Mouse (Mus musculus) spleen, adult 2 months (tissue): ENCODE data around the gene Pidd1.

Source experiments
- CTCF ChIP-seq: fragments of 200-500 bp; IDR thresholded peaks from 2 replicates; pipeline ENCODE4 v1.5.1; 2011; ENCODE audit warnings: mild to moderate bottlenecking, inconsistent platforms; ENCODE audit not compliant: insufficient read depth, insufficient read length, insufficient replicate concordance; ENCODE audit errors: extremely low read depth
- POLR2A ChIP-seq: fragments of 200-500 bp; IDR thresholded peaks from 2 replicates; pipeline ENCODE4 v1.6.1; 2011; ENCODE audit warnings: low read depth, low read length, inconsistent platforms

- TF ChIP-seq CTCF (no peak), POLR2A (no peak)
Observed at GRCm38 (mm10) chr7:141469901-141470636, 26.2 kb upstream of the Pidd1 start.
